Mouse (Mus musculus) lung, embryonic 16.5 days (tissue): ENCODE measurements at regions not wholly inside any gene's neighbourhood (a gene's known extent, or its start where the extent isn't known, plus 50 kb on each side); places are given as distances from the start of the nearest gene placed in this dataset.

Source experiments
- ATAC-seq: fragments of 200-750 bp; cut with Nextera tagmentation; 2 replicates; pipeline ENCODE4 v1.8.0; 2017; ENCODE audit warnings: low read depth, mild to moderate bottlenecking, moderate library complexity
- H3K27ac ChIP-seq: fragments of 300-500 bp; sonication (generic); 2 replicates; pipeline ENCODE4 v1.5.1; 2014; ENCODE audit warnings: mild to moderate bottlenecking, control low read depth, low read length
- H3K27me3 ChIP-seq: fragments of 300-500 bp; sonication (generic); 2 replicates; pipeline ENCODE4 v1.6.1; 2014; ENCODE audit warnings: low read depth, low read length, mixed read lengths; ENCODE audit not compliant: control insufficient read depth, insufficient read depth
- H3K36me3 ChIP-seq: fragments of 300-500 bp; sonication (generic); 2 replicates; pipeline ENCODE4 v1.6.1; 2014; ENCODE audit warnings: low read length; ENCODE audit not compliant: control insufficient read depth, insufficient read depth
- H3K4me1 ChIP-seq: fragments of 300-500 bp; sonication (generic); replicated peaks from 2 replicates; pipeline ENCODE4 v1.6.1; 2014; ENCODE audit warnings: low read length, mixed read lengths; ENCODE audit not compliant: control insufficient read depth, insufficient read depth
- H3K4me2 ChIP-seq: fragments of 300-500 bp; sonication (generic); 2 replicates; pipeline ENCODE4 v1.6.1; 2014; ENCODE audit warnings: low read depth, low read length, control low read depth
- H3K4me3 ChIP-seq: fragments of 300-500 bp; sonication (generic); 2 replicates; pipeline ENCODE4 v1.5.1; 2014; ENCODE audit warnings: mild to moderate bottlenecking, low read length, control low read depth
- H3K9ac ChIP-seq: fragments of 300-500 bp; sonication (generic); 2 replicates; pipeline ENCODE4 v1.6.1; 2014; ENCODE audit warnings: low read length, control low read depth
- H3K9me3 ChIP-seq: fragments of 300-500 bp; sonication (generic); 2 replicates; pipeline ENCODE4 v1.6.1; 2016; ENCODE audit warnings: low read length; ENCODE audit not compliant: control insufficient read depth
- WGBS: fragments of 180-500 bp; shearing (Covaris S2); extraction: QIAGEN DNeasy Blood & Tissue Kit; methylation state at CpG from one replicate; pipeline ENCODE4 v1.1.7; 2014; 5-methylcytosine and 5-hydroxymethylcytosine counted together

- ATAC-seq: no peak
- Histone ChIP-seq H3K9me3 (no peaks in the 10 kb centered on the region), H3K4me1 (no peaks in the 10 kb centered on the region), H3K4me3 (no peak overlapping the region), H3K4me2 (no peak overlapping the region), H3K27me3 (no peaks in the 10 kb centered on the region), H3K9ac (no peak overlapping the region), H3K36me3 (no peaks in the 10 kb centered on the region), H3K27ac (no peak overlapping the region)
- WGBS: 81% methylated on average over 4 of the region's 4 CpGs
Observed at GRCm38 (mm10) chr6:93422253-93422652, 479.0 kb upstream of the Adamts9 start.

GRCm38 (mm10) chr6:93417625-93418024, 474.3 kb upstream of the Adamts9 start:
- no peaks in the 10 kb centered on the region for H3K27me3 ChIP-seq
- no peak overlapping the region for H3K27ac ChIP-seq
- H3K4me1 ChIP-seq: no peaks in the 10 kb centered on the region
- ATAC-seq: no peak
- no peaks in the 10 kb centered on the region for H3K9me3 ChIP-seq
- no peaks in the 10 kb centered on the region for H3K36me3 ChIP-seq
- H3K4me3 ChIP-seq: no peak overlapping the region
- H3K4me2 ChIP-seq: no peak overlapping the region
- no peak overlapping the region for H3K9ac ChIP-seq
- WGBS: 88% methylated on average over 6 of the region's 6 CpGs

- no peak overlapping the region for H3K4me2 ChIP-seq
- H3K36me3 ChIP-seq: no peaks in the 10 kb centered on the region
- H3K9ac ChIP-seq: no peak overlapping the region
- no peak overlapping the region for H3K4me3 ChIP-seq
- no peak for ATAC-seq
- H3K27me3 ChIP-seq: no peaks in the 10 kb centered on the region
- peaks cover 5% of the 10 kb centered on the region for H3K4me1 ChIP-seq
- WGBS: 52% methylated on average over 1 of the region's 1 CpGs
- no peaks in the 10 kb centered on the region for H3K9me3 ChIP-seq
- H3K27ac ChIP-seq: no peak overlapping the region
Observed at GRCm38 (mm10) chr6:93416006-93416405, 472.7 kb upstream of the Adamts9 start.

- peak; percentile 61 for ATAC-seq
- H3K4me1 ChIP-seq: peaks cover 12% of the 10 kb centered on the region
- no peaks in the 10 kb centered on the region for H3K9me3 ChIP-seq
- 34% methylated on average over 3 of the region's 3 CpGs for WGBS
- H3K4me2 ChIP-seq: no peak overlapping the region
- no peaks in the 10 kb centered on the region for H3K36me3 ChIP-seq
- peak overlapping the region; percentile 32; the same call in 1 of the 2 replicates for H3K27ac ChIP-seq
- no peaks in the 10 kb centered on the region for H3K27me3 ChIP-seq
- no peak overlapping the region for H3K9ac ChIP-seq
- no peak overlapping the region for H3K4me3 ChIP-seq
Observed at GRCm38 (mm10) chr6:93411077-93411452, 467.8 kb upstream of the Adamts9 start.

GRCm38 (mm10) chr6:93410416-93411076, 467.3 kb upstream of the Adamts9 start:
- Histone ChIP-seq H3K27me3 (no peaks in the 10 kb centered on the region), H3K27ac (peak overlapping the region; percentile 32; the same call in 1 of the 2 replicates), H3K36me3 (no peaks in the 10 kb centered on the region), H3K4me3 (no peak overlapping the region), H3K9ac (no peak overlapping the region), H3K4me1 (peaks cover 12% of the 10 kb centered on the region), H3K9me3 (no peaks in the 10 kb centered on the region), H3K4me2 (no peak overlapping the region)
- ATAC-seq: peak; percentile 95
- 21% methylated on average over 5 of the region's 5 CpGs for WGBS

GRCm38 (mm10) chr6:93398551-93398950, 455.3 kb upstream of the Adamts9 start:
- H3K27ac ChIP-seq: no peak overlapping the region
- H3K9me3 ChIP-seq: peaks cover 3% of the 10 kb centered on the region; the same call in 1 of the 2 replicates
- no peaks in the 10 kb centered on the region for H3K27me3 ChIP-seq
- H3K4me1 ChIP-seq: peaks cover 9% of the 10 kb centered on the region
- no peak overlapping the region for H3K4me2 ChIP-seq
- 47% methylated on average over 2 of the region's 2 CpGs for WGBS
- no peak for ATAC-seq
- H3K9ac ChIP-seq: no peak overlapping the region
- no peaks in the 10 kb centered on the region for H3K36me3 ChIP-seq
- no peak overlapping the region for H3K4me3 ChIP-seq

- Histone ChIP-seq H3K4me3 (no peak overlapping the region), H3K27ac (no peak overlapping the region), H3K4me1 (peaks cover 9% of the 10 kb centered on the region), H3K27me3 (no peaks in the 10 kb centered on the region), H3K4me2 (no peak overlapping the region), H3K9ac (no peak overlapping the region), H3K9me3 (no peaks in the 10 kb centered on the region), H3K36me3 (no peaks in the 10 kb centered on the region)
- 41% methylated on average over 5 of the region's 5 CpGs for WGBS
- no peak for ATAC-seq
Observed at GRCm38 (mm10) chr6:93397074-93397473, 453.8 kb upstream of the Adamts9 start.

- 43% methylated on average over 7 of the region's 7 CpGs for WGBS
- no peak; the same call in 1 of the 2 replicates for ATAC-seq
- Histone ChIP-seq H3K9me3 (no peaks in the 10 kb centered on the region), H3K9ac (no peak overlapping the region), H3K27ac (0 out of 2 replicates have a peak overlapping the region, but pooled peaks have one; percentile 12), H3K36me3 (no peaks in the 10 kb centered on the region), H3K27me3 (no peaks in the 10 kb centered on the region), H3K4me2 (no peak overlapping the region), H3K4me1 (peaks cover 9% of the 10 kb centered on the region), H3K4me3 (no peak overlapping the region)
Observed at GRCm38 (mm10) chr6:93395952-93396351, 452.7 kb upstream of the Adamts9 start.

GRCm38 (mm10) chr6:93395296-93395695, 452.0 kb upstream of the Adamts9 start:
- 30% methylated on average over 6 of the region's 6 CpGs for WGBS
- Histone ChIP-seq H3K9ac (no peak overlapping the region), H3K9me3 (no peaks in the 10 kb centered on the region), H3K27ac (no peak overlapping the region), H3K27me3 (no peaks in the 10 kb centered on the region), H3K4me2 (no peak overlapping the region), H3K4me1 (peaks cover 9% of the 10 kb centered on the region), H3K4me3 (no peak overlapping the region), H3K36me3 (no peaks in the 10 kb centered on the region)
- ATAC-seq: no peak; the same call in 1 of the 2 replicates
